Mouse (Mus musculus) lung, embryonic 16.5 days (tissue): ENCODE results near the gene Zfp931. TPM values are rescaled to one million over a fixed set of nuclear protein-coding genes. Genes with fewer than 3 reads are reported as not detected.
A peak's percentile ranks its signal among the peaks of the same experiment; 100 is the strongest.
"Not testable (repeated sequence)": the region's sequence is repeated elsewhere in the genome, so short reads cannot be mapped to it uniquely, and the experiment has no call there.

Experiments used
- ATAC-seq: fragments of 200-750 bp; cut with Nextera tagmentation; 2 replicates; pipeline ENCODE4 v1.8.0; 2017; ENCODE audit warnings: low read depth, mild to moderate bottlenecking, moderate library complexity
- H3K27ac ChIP-seq: fragments of 300-500 bp; sonication (generic); 2 replicates; pipeline ENCODE4 v1.5.1; 2014; ENCODE audit warnings: mild to moderate bottlenecking, control low read depth, low read length
- H3K27me3 ChIP-seq: fragments of 300-500 bp; sonication (generic); 2 replicates; pipeline ENCODE4 v1.6.1; 2014; ENCODE audit warnings: low read depth, low read length, mixed read lengths; ENCODE audit not compliant: control insufficient read depth, insufficient read depth
- H3K36me3 ChIP-seq: fragments of 300-500 bp; sonication (generic); 2 replicates; pipeline ENCODE4 v1.6.1; 2014; ENCODE audit warnings: low read length; ENCODE audit not compliant: control insufficient read depth, insufficient read depth
- H3K4me1 ChIP-seq: fragments of 300-500 bp; sonication (generic); replicated peaks from 2 replicates; pipeline ENCODE4 v1.6.1; 2014; ENCODE audit warnings: low read length, mixed read lengths; ENCODE audit not compliant: control insufficient read depth, insufficient read depth
- H3K4me2 ChIP-seq: fragments of 300-500 bp; sonication (generic); 2 replicates; pipeline ENCODE4 v1.6.1; 2014; ENCODE audit warnings: low read depth, low read length, control low read depth
- H3K4me3 ChIP-seq: fragments of 300-500 bp; sonication (generic); 2 replicates; pipeline ENCODE4 v1.5.1; 2014; ENCODE audit warnings: mild to moderate bottlenecking, low read length, control low read depth
- H3K9ac ChIP-seq: fragments of 300-500 bp; sonication (generic); 2 replicates; pipeline ENCODE4 v1.6.1; 2014; ENCODE audit warnings: low read length, control low read depth
- H3K9me3 ChIP-seq: fragments of 300-500 bp; sonication (generic); 2 replicates; pipeline ENCODE4 v1.6.1; 2016; ENCODE audit warnings: low read length; ENCODE audit not compliant: control insufficient read depth
- WGBS: fragments of 180-500 bp; shearing (Covaris S2); extraction: QIAGEN DNeasy Blood & Tissue Kit; methylation state at CpG from one replicate; pipeline ENCODE4 v1.1.7; 2014; 5-methylcytosine and 5-hydroxymethylcytosine counted together
- polyA plus RNA-seq: library from polyadenylated mRNA; unstranded; fragments of >200 nt; fragmentation: Nextera tagmentation; extraction: Ambion mirVana; gene quantifications from 2 replicates; pipeline ENCODE4 v1.2.1, GENCODE M21; 2015

Gene Zfp931
- polyA plus RNA-seq, 1 experiment from 2014 or later = 20.5 TPM

- Histone ChIP-seq H3K4me1 (peaks cover 4% of the 10 kb centered on the region; the same call in 1 of the 2 replicates), H3K36me3 (no peaks in the 10 kb centered on the region), H3K4me2 (peak overlapping the region; percentile 79), H3K4me3 (peak overlapping the region; percentile 46), H3K9ac (no peak overlapping the region), H3K9me3 (no peaks in the 10 kb centered on the region), H3K27me3 (peaks cover 17% of the 10 kb centered on the region), H3K27ac (no peak overlapping the region)
- no peak for ATAC-seq
- WGBS = 18% methylated on average over 19 of the region's 19 CpGs
Measured at GRCm38 (mm10) chr2:178119561-178120355, 41.5 kb upstream of the Zfp931 start.

- Histone ChIP-seq H3K36me3 (no peaks in the 10 kb centered on the region), H3K4me3 (peak within 1 kb of the TSS; percentile 46), H3K27ac (no peak within 1 kb of the TSS), H3K9ac (peak within 1 kb of the TSS; percentile 35; the same call in 1 of the 2 replicates), H3K9me3 (no peaks in the 10 kb centered on the region), H3K27me3 (peaks cover 17% of the 10 kb centered on the region), H3K4me2 (peak within 1 kb of the TSS; percentile 79), H3K4me1 (peaks cover 4% of the 10 kb centered on the region; the same call in 1 of the 2 replicates)
- peak; percentile 67 for ATAC-seq
- 2% methylated on average over 35 of the region's 45 CpGs for WGBS
Measured at GRCm38 (mm10) chr2:178118801-178119560, 40.7 kb upstream of the Zfp931 start, which contains the start of gene Phactr3. Phactr3 (plus strand) TSS chr2:178118975.

GRCm38 (mm10) chr2:178117946-178118345 lies 39.7 kb upstream of the Zfp931 start:
- Histone ChIP-seq H3K4me1 (peaks cover 4% of the 10 kb centered on the region; the same call in 1 of the 2 replicates), H3K27me3 (peaks cover 17% of the 10 kb centered on the region), H3K9me3 (no peaks in the 10 kb centered on the region), H3K4me3 (no peak overlapping the region), H3K36me3 (no peaks in the 10 kb centered on the region), H3K4me2 (no peak overlapping the region), H3K27ac (no peak overlapping the region), H3K9ac (no peak overlapping the region)
- ATAC-seq = no peak
- 21% methylated on average over 12 of the region's 12 CpGs for WGBS

DNA sequence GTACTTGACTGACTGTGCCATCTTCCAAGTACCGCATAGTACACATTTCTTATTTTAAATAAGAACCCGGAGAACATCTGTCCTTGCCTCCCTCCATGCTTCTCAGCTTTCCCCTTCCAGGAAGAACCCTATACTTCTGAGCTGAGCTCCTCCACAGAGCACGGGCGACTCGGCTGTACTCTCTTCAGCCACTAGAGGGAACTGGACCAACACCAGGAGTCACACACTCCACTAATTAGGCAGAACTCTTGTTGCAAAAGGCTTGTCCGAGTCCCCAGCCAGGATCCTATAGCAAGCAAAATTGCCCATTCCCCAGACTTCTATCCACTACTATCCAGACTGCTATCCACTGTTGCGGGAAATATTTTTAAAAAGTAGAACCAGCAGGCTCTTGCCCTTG lies 23.7 kb upstream of the Zfp931 start:
- no peak overlapping the region for H3K9ac ChIP-seq
- no peaks in the 10 kb centered on the region for H3K4me1 ChIP-seq
- no peak overlapping the region for H3K27ac ChIP-seq
- H3K4me3 ChIP-seq = no peak overlapping the region
- no peaks in the 10 kb centered on the region for H3K9me3 ChIP-seq
- no peaks in the 10 kb centered on the region for H3K27me3 ChIP-seq
- 10% methylated on average over 7 of the region's 7 CpGs for WGBS
- ATAC-seq = peak; percentile 64
- H3K36me3 ChIP-seq = no peaks in the 10 kb centered on the region
- no peak overlapping the region for H3K4me2 ChIP-seq

- no peak for ATAC-seq
- Histone ChIP-seq H3K4me2 (no peak overlapping the region), H3K27ac (no peak overlapping the region), H3K27me3 (no peaks in the 10 kb centered on the region), H3K36me3 (no peaks in the 10 kb centered on the region), H3K9ac (no peak overlapping the region), H3K4me3 (no peak overlapping the region), H3K9me3 (no peaks in the 10 kb centered on the region), H3K4me1 (no peaks in the 10 kb centered on the region)
- 7% methylated on average over 2 of the region's 2 CpGs for WGBS
Measured at GRCm38 (mm10) chr2:178098021-178098420, 19.7 kb upstream of the Zfp931 start.

GRCm38 (mm10) chr2:178089586-178089985 lies 11.3 kb upstream of the Zfp931 start:
- Histone ChIP-seq H3K9me3 (no peaks in the 10 kb centered on the region), H3K4me3 (no peak overlapping the region), H3K27ac (no peak overlapping the region), H3K27me3 (no peaks in the 10 kb centered on the region), H3K9ac (no peak overlapping the region), H3K4me2 (no peak overlapping the region), H3K4me1 (no peaks in the 10 kb centered on the region), H3K36me3 (no peaks in the 10 kb centered on the region)
- no peak for ATAC-seq

DNA sequence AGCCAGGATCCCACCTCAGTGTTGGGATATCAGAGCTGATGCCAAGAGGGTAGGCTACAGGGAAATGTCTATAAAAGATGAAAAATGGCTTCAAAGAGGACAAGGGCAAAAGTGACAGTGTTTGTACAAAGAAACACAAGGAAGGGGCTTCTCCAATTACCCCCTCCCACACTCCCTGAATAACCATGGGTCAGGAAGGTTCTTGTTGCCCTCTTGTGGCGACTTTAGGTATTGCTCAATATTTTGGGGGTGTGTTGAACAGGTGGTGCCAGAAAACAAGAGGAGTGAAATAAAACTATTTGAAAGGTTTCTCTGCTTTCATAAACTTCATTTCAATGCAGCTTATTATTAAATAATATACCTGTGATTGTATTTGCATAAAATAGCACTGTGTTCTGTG lies 20.1 kb downstream of the Zfp931 start:
- no peak overlapping the region for H3K9ac ChIP-seq
- no peak for ATAC-seq
- 5% methylated on average over 1 of the region's 1 CpGs for WGBS
- H3K27ac ChIP-seq = no peak overlapping the region
- no peaks in the 10 kb centered on the region for H3K9me3 ChIP-seq
- H3K4me3 ChIP-seq = no peak overlapping the region
- H3K4me1 ChIP-seq = no peaks in the 10 kb centered on the region
- no peaks in the 10 kb centered on the region for H3K27me3 ChIP-seq
- H3K36me3 ChIP-seq = peaks cover 4% of the 10 kb centered on the region
- no peak overlapping the region for H3K4me2 ChIP-seq

GRCm38 (mm10) chr2:178027601-178028000 lies 50.7 kb downstream of the Zfp931 start:
- not testable (repeated sequence) for H3K4me1 ChIP-seq, H3K9me3 ChIP-seq, H3K4me2 ChIP-seq, H3K27me3 ChIP-seq, H3K9ac ChIP-seq, ATAC-seq, H3K4me3 ChIP-seq, H3K36me3 ChIP-seq, H3K27ac ChIP-seq
- 79% methylated on average over 2 of the region's 3 CpGs for WGBS

GRCm38 (mm10) chr2:178023861-178024260 lies 54.4 kb downstream of the Zfp931 start:
- not testable (repeated sequence) for H3K27ac ChIP-seq, H3K27me3 ChIP-seq, H3K9me3 ChIP-seq, H3K4me1 ChIP-seq, ATAC-seq, H3K36me3 ChIP-seq
- Histone ChIP-seq H3K9ac (peak overlapping the region; percentile 68), H3K4me2 (peak overlapping the region; percentile 45), H3K4me3 (peak overlapping the region; percentile 63)
- 6% methylated on average over 2 of the region's 2 CpGs for WGBS
